Mouse (Mus musculus) liver, embryonic 11.5 days (tissue): ENCODE results near the gene Alkbh7. TPM values are rescaled to one million over a fixed set of nuclear protein-coding genes. Genes with fewer than 3 reads are reported as not detected.
A peak's percentile ranks its signal among the peaks of the same experiment; 100 is the strongest.

Experiments
- ATAC-seq: fragments of 200-750 bp; cut with Nextera tagmentation; replicated peaks from 2 replicates; pipeline ENCODE4 v1.8.0; 2017; ENCODE audit warnings: moderate number of reproducible peaks, mild to moderate bottlenecking, moderate TSS enrichment, moderate library complexity; ENCODE audit not compliant: low FRiP score
- DNase-seq: peaks from one replicate; pipeline ENCODE4 v3.0.0-alpha.2; 2017; ENCODE audit warnings: low spot score
- H3K27ac ChIP-seq: fragments of 300-500 bp; sonication (generic); 2 replicates; pipeline ENCODE4 v1.5.1; 2014; ENCODE audit warnings: mild to moderate bottlenecking, low read depth, low read length, control low read depth
- H3K27me3 ChIP-seq: fragments of 300-500 bp; sonication (generic); replicated peaks from 2 replicates; pipeline ENCODE4 v1.6.1; 2014; ENCODE audit warnings: low read length, mixed read lengths; ENCODE audit not compliant: control insufficient read depth, insufficient read depth
- H3K36me3 ChIP-seq: fragments of 300-500 bp; sonication (generic); 2 replicates; pipeline ENCODE4 v1.6.1; 2014; ENCODE audit warnings: mild to moderate bottlenecking, low read length, moderate library complexity, mixed read lengths; ENCODE audit not compliant: control insufficient read depth, insufficient read depth
- H3K4me1 ChIP-seq: fragments of 300-500 bp; sonication (generic); replicated peaks from 2 replicates; pipeline ENCODE4 v1.6.1; 2014; ENCODE audit warnings: low read length, mixed read lengths; ENCODE audit not compliant: control insufficient read depth, insufficient read depth
- H3K4me2 ChIP-seq: fragments of 300-500 bp; sonication (generic); 2 replicates; pipeline ENCODE4 v1.6.1; 2014; ENCODE audit warnings: mild to moderate bottlenecking, control low read depth, moderate library complexity
- H3K4me3 ChIP-seq: fragments of 300-500 bp; sonication (generic); 2 replicates; pipeline ENCODE4 v1.5.1; 2014; ENCODE audit warnings: low read depth, low read length, control low read depth
- H3K9ac ChIP-seq: fragments of 300-500 bp; sonication (generic); 2 replicates; pipeline ENCODE4 v1.6.1; 2014; ENCODE audit warnings: low read depth, low read length, control low read depth
- H3K9me3 ChIP-seq: fragments of 300-500 bp; sonication (generic); 2 replicates; pipeline ENCODE4 v1.6.1; 2016; ENCODE audit warnings: low read length, inconsistent platforms, mixed read lengths; ENCODE audit not compliant: control insufficient read depth
- WGBS: fragments of 180-500 bp; shearing (Covaris S2); extraction: QIAGEN DNeasy Blood & Tissue Kit; methylation state at CpG from one replicate; pipeline ENCODE4 v1.1.7; 2014; 5-methylcytosine and 5-hydroxymethylcytosine counted together
- polyA plus RNA-seq: library from polyadenylated mRNA; unstranded; fragments of >200 nt; fragmentation: Nextera tagmentation; extraction: Ambion mirVana; gene quantifications from 2 replicates; pipeline ENCODE4 v1.2.1, GENCODE M21; 2014

The Alkbh7 gene
- polyA plus RNA-seq, 1 experiment from 2014 or later = 39.9 TPM

GRCm38 (mm10) chr17:56990115-56990746 lies 6.9 kb upstream of the Alkbh7 start, which contains the start of gene Clpp:
TSS of gene Clpp (plus strand) at chr17:56990305.
- peaks cover 31% of the 10 kb centered on the region for H3K36me3 ChIP-seq
- peak; percentile 95 for DNase-seq
- peaks cover 8% of the 10 kb centered on the region for H3K4me1 ChIP-seq
- H3K4me2 ChIP-seq = peak within 1 kb of the TSS; percentile 79
- no peaks in the 10 kb centered on the region for H3K27me3 ChIP-seq
- peak within 1 kb of the TSS; percentile 87 for H3K9ac ChIP-seq
- peak within 1 kb of the TSS; percentile 28 for H3K27ac ChIP-seq
- ATAC-seq = peak; percentile 94
- peak within 1 kb of the TSS; percentile 83 for H3K4me3 ChIP-seq
- WGBS = under 1% methylated on average over 52 of the region's 52 CpGs
- H3K9me3 ChIP-seq = no peaks in the 10 kb centered on the region

DNA sequence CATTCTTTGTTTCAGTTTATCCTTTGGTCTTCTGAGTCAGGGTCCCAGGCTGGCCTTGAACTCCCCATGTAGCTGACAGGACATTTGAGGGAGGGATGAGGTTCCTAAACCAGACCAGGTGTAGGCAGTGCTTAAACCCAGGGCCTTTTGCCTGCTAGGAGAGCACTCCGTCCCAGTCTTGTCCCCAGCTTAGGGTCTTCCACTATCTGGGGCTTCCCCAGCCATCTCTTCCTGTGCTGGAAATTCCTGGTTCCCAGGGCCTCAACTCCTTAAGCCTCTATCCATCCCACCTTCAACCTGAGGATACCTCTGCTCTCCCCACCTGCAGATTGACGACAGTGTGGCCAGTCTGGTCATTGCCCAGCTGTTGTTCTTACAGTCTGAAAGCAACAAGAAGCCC lies 6.2 kb upstream of the Alkbh7 start:
- no peak for ATAC-seq
- Histone ChIP-seq H3K9ac (peak overlapping the region; percentile 87), H3K36me3 (peaks cover 38% of the 10 kb centered on the region), H3K4me2 (peak overlapping the region; percentile 79), H3K4me3 (peak overlapping the region; percentile 83), H3K9me3 (no peaks in the 10 kb centered on the region), H3K4me1 (peaks cover 8% of the 10 kb centered on the region), H3K27me3 (no peaks in the 10 kb centered on the region), H3K27ac (no peak overlapping the region)
- no peak for DNase-seq
- WGBS = 58% methylated on average over 2 of the region's 2 CpGs

GRCm38 (mm10) chr17:56995046-56995445 lies 2.1 kb upstream of the Alkbh7 start:
- peaks cover 47% of the 10 kb centered on the region for H3K36me3 ChIP-seq
- H3K9ac ChIP-seq = no peak overlapping the region
- no peak overlapping the region for H3K4me2 ChIP-seq
- H3K4me1 ChIP-seq = peaks cover 19% of the 10 kb centered on the region
- no peaks in the 10 kb centered on the region for H3K9me3 ChIP-seq
- H3K27ac ChIP-seq = no peak overlapping the region
- no peaks in the 10 kb centered on the region for H3K27me3 ChIP-seq
- ATAC-seq (no peak), DNase-seq (no peak)
- no peak overlapping the region for H3K4me3 ChIP-seq
- 90% methylated on average over 8 of the region's 8 CpGs for WGBS

GRCm38 (mm10) chr17:56996506-56996905 lies 633 bp upstream of the Alkbh7 start:
- H3K36me3 ChIP-seq = peaks cover 44% of the 10 kb centered on the region
- H3K4me1 ChIP-seq = peaks cover 14% of the 10 kb centered on the region
- H3K9me3 ChIP-seq = no peaks in the 10 kb centered on the region
- no peak for ATAC-seq
- H3K27ac ChIP-seq = no peak overlapping the region
- H3K4me2 ChIP-seq = peak overlapping the region; percentile 88
- no peaks in the 10 kb centered on the region for H3K27me3 ChIP-seq
- 0 out of 2 replicates have a peak overlapping the region, but pooled peaks have one; percentile 0 for H3K9ac ChIP-seq
- H3K4me3 ChIP-seq = peak overlapping the region; percentile 84
- 66% methylated on average over 2 of the region's 2 CpGs for WGBS
- DNase-seq = no peak

GRCm38 (mm10) chr17:56999414-56999813 lies 2.3 kb downstream of the Alkbh7 start:
- peaks cover 41% of the 10 kb centered on the region for H3K36me3 ChIP-seq
- no peaks in the 10 kb centered on the region for H3K27me3 ChIP-seq
- H3K9me3 ChIP-seq = no peaks in the 10 kb centered on the region
- DNase-seq (no peak), ATAC-seq (no peak)
- 95% methylated on average over 9 of the region's 9 CpGs for WGBS
- peaks cover 29% of the 10 kb centered on the region for H3K4me1 ChIP-seq
- H3K27ac ChIP-seq = no peak overlapping the region
- H3K4me3 ChIP-seq = no peak overlapping the region
- no peak overlapping the region for H3K9ac ChIP-seq
- no peak overlapping the region for H3K4me2 ChIP-seq

DNA sequence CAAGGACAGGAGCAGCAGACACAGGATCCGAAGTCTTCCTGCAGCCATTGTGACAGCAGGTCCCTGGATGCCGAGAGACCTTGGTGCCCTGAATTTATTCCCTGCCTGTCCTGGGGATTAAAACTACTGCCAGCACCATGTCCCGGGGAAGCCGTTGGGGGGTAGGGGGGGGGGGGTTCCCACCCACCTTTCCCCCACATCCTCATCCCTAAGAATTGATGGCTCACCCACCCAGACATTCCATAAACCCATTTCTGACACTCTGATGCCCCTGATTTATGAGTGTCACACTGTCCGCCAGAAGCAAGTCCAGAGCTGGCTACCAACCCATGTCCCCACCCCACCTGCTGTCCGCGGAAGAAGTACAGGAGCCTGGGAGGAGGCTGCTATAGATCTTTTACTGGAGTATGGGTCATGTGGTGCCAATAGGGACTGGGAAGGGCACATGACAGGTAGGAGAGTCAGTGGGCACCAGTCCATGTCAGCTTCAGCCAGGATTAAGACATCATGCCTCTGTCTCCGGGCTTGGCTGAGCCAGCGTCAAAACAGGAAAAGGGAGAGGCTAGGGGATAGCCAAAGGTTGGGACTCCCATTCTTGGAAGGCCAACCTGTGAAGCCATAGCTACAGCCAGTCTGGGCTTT lies 3.0 kb downstream of the Alkbh7 start, which contains the start of gene Pspn:
Gene Pspn (minus strand): TSS at position 51 of the 642 bp plus-strand sequence.
- peaks cover 32% of the 10 kb centered on the region for H3K4me1 ChIP-seq
- no peak for ATAC-seq
- no peaks in the 10 kb centered on the region for H3K27me3 ChIP-seq
- WGBS = 91% methylated on average over 9 of the region's 9 CpGs
- H3K9ac ChIP-seq = no peak within 1 kb of the TSS
- no peaks in the 10 kb centered on the region for H3K9me3 ChIP-seq
- H3K36me3 ChIP-seq = peaks cover 41% of the 10 kb centered on the region
- H3K4me2 ChIP-seq = no peak within 1 kb of the TSS
- no peak within 1 kb of the TSS for H3K27ac ChIP-seq
- H3K4me3 ChIP-seq = no peak within 1 kb of the TSS
- no peak for DNase-seq

GRCm38 (mm10) chr17:57001228-57001627 lies 4.1 kb downstream of the Alkbh7 start:
- H3K27ac ChIP-seq = no peak overlapping the region
- no peaks in the 10 kb centered on the region for H3K27me3 ChIP-seq
- H3K4me2 ChIP-seq = no peak overlapping the region
- peaks cover 38% of the 10 kb centered on the region for H3K36me3 ChIP-seq
- no peak for ATAC-seq
- H3K4me1 ChIP-seq = peaks cover 32% of the 10 kb centered on the region
- DNase-seq = no peak
- no peak overlapping the region for H3K9ac ChIP-seq
- H3K9me3 ChIP-seq = no peaks in the 10 kb centered on the region
- no peak overlapping the region for H3K4me3 ChIP-seq
- 50% methylated on average over 8 of the region's 8 CpGs for WGBS

- DNase-seq = no peak
- no peak overlapping the region for H3K9ac ChIP-seq
- peaks cover 21% of the 10 kb centered on the region for H3K4me1 ChIP-seq
- H3K9me3 ChIP-seq = no peaks in the 10 kb centered on the region
- peak overlapping the region; percentile 47; the same call in 1 of the 2 replicates for H3K27ac ChIP-seq
- no peak overlapping the region for H3K4me3 ChIP-seq
- peaks cover 57% of the 10 kb centered on the region for H3K36me3 ChIP-seq
- peak overlapping the region; percentile 15; the same call in 1 of the 2 replicates for H3K4me2 ChIP-seq
- peak; percentile 85 for ATAC-seq
- WGBS = 62% methylated on average over 7 of the region's 7 CpGs
- H3K27me3 ChIP-seq = no peaks in the 10 kb centered on the region
Measured at GRCm38 (mm10) chr17:57003994-57004393, 6.9 kb downstream of the Alkbh7 start.
